Mouse (Mus musculus) kidney, postnatal 25 days (tissue): Measurements from ENCODE around the gene Med19.
"Not testable (repeated sequence)": the region's sequence is repeated elsewhere in the genome, so short reads cannot be mapped to it uniquely, and the experiment has no call there.

ENCODE experiments used
- DNase-seq, 2 experiments: peaks; one replicate each; pipeline ENCODE4 v3.0.0; 2021; ENCODE audit warnings: mixed read lengths in 2 of 2

Gene Med19

GRCm38 (mm10) chr2:84669828-84670568 is 8.2 kb upstream of the Med19 start:
- DNase-seq = peak; percentile 40 to 54

DNA sequence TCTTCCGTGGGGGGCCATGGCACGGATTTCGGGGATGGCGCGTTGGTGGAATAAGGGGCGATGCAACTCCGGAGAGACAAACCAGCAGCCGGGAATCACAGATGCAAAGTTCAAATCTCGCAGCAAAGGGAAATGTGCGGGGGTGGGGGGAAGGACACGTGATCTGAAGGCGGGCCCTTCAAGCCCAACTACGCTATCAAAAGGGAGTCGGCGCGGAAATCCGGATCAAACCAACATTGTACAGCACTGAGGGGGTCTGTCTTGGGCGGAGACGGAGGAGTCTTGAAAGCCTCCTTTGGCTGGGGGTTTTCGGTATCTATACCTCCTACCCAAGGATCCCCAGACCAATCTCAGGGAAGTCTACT is 7.7 kb upstream of the Med19 start, which contains the start of gene Selenoh:
Selenoh (minus strand) TSS at position 202 of the 365 bp plus-strand sequence.
- peak; percentile 87 to 88 for DNase-seq

DNA sequence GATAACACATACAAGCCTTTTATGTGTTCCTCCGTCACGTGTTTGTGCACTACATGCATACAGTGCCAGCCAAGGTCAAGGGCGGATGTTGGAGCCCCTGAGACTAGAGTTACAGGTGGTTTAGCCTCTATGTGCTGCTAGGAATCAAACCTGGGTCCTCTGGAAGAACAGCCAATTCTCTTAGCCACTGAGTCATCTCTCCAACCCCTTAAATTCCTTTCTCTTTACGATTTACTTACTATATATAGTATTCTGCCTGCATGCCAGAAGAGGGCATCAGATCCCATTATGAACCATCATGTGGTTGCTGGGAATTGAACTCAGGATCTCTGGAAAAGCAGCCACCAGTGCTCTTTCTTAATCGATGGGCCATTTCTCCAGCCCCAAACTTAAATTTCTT is 6.7 kb upstream of the Med19 start:
- DNase-seq = not testable (repeated sequence)

DNA sequence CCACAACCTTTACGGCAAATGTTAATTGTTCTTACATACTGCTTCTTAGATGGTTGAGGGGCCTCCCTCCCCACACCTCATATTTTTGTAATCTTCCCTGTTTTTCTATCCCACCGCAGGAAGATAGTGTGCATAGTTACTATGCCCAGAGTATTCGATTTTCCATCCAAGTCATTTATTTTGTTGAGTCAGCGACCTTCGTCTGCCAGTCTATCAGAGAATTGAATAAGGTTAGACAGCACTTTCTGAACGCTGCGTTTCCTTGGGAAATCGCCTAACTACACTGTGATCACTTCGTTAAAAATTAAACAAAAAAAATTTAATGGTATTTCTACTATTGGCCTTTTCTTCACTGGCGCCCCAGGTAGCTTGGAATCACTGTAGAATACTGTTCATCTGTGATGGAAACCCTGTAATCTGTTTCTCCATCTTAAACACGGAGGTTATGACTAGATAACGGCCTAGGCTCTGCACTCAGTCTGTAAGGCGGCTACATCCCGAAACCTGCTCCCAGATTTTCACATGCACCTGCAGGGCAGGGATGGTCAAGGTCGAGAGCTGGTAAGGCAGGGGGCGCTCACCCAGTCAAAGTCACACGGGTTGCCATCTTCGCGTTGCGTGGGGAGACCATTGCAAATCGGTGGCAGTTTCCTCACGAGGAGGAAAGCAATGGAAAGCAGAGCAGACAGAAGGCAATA is 783 bp upstream of the Med19 start:
- no peak for DNase-seq

DNA sequence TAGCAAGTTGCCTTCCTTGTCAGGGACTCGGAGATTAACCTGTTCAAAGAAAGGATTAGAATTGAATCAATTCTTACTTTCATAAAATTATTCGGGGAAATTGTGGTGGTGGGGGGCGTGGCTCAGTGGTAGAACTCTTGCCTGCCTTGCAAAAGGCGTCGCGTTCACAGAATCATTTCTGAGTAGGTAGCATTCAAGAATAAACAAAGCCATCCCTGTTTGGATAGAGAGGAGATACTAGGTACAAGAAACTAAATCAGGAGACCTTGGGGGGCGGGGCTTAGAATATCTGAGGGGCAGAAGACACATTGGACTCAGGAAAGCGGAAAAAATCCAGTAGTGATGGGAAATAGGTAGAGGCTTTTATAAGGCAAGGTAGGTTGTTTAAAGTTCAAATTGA is 814 bp downstream of the Med19 start, which contains the start of gene Tmx2:
Tmx2 (minus strand) TSS at position 125 of the 400 bp plus-strand sequence.
- no peak for DNase-seq

- DNase-seq = no peak
Observed at GRCm38 (mm10) chr2:84682605-84683183, 4.5 kb downstream of the Med19 start.

DNA sequence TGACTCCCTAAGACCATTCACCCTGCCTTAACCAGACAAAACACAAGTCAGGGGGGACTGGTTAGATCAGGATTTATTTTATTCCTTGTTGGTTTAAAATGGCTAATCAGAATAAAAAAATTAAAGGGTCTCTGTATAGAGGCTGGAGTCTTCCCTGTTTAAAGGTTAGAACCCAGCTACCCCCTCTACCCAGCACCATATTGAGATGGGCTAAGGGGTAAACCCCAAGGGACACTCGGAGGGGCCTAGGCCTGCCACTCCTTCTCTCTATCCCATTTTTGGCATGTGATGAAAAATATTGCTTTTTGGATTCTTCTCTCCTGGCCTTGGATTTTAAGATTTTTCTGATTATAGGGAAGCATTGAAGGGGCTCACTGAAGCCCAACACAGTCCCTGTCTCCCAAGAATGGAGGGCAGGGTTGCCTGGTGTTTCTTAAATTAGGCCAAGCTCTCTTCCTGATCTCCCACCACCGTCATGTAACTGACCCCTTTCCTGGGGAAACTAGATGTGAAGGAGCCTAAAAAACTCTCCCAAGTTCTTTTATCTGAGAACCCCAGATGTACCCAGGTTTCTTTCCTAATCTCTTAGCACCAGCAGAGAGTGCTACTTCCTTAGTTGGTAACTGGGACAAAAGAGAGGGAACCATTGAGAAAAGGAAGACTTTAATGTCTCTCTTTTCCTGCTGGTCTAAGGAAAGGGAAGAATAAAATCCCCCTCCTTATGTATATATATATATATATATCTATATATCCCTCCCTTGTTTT is 10.1 kb downstream of the Med19 start:
- DNase-seq = no peak

DNA sequence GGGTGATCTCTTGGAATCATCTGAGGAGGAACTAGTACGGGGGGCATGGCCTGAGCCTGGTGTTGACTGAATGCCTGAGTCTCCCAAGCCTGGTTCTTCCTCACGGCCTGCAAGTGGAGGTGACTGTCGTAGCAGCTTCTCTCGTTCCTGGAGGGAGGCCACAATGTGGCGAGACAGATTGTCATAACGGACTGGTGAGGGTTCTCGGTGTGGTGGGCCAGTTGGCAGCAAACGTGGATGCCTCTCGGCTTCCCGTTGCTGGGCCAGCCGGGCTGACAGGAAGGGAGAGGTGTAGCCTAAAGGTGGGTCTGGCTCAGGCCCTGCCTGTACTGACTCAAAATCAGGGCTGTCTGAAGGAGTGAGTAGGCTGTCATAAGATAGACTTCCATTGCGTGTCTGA is 11.8 kb downstream of the Med19 start:
- DNase-seq = no peak

GRCm38 (mm10) chr2:84695007-84695695 is 16.9 kb downstream of the Med19 start:
- no peak for DNase-seq

DNA sequence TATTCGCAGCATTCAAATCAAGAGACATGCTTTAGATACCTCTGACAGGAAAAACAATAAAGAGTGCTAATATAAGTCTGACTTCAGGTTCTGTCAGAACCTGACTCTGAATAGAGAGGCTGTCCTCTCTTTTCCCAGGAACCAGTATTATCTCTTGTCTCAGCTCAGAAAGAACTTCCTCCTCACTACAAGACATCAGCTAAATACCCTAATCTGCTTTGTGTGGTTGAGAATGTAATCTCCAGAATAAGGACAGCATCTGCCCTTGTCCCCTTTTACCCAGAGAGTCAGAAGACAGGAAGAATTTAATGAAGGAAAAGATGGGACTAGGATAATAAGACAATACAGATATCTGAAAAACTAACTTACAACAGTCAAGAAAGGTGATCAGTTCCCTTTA is 25.3 kb downstream of the Med19 start:
- no peak for DNase-seq

DNA sequence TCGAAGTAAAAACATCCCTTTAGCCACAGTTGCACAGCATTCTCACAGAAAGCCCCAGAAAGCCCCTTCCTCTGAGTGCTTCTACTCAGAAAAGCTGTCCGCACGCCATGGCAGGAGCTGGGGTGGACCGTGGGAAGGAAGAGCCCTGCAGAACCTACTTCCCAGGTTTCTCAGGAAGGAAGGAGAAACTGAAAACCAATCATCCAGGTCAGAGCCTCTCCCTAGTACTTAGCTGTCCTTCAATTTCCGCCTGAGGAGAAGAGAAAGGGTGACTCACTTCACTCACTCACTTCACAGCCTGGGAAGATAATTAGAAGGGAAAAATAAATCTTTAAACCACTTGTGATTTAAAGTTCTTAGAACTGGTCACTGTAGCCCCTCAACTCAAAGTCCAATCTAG is 26.1 kb downstream of the Med19 start:
- no peak for DNase-seq

GRCm38 (mm10) chr2:84705295-84705694 is 27.1 kb downstream of the Med19 start:
- no peak for DNase-seq

GRCm38 (mm10) chr2:84707523-84707922 is 29.3 kb downstream of the Med19 start:
- no peak for DNase-seq

- DNase-seq = no peak
Observed at GRCm38 (mm10) chr2:84711898-84712297, 33.7 kb downstream of the Med19 start.

DNA sequence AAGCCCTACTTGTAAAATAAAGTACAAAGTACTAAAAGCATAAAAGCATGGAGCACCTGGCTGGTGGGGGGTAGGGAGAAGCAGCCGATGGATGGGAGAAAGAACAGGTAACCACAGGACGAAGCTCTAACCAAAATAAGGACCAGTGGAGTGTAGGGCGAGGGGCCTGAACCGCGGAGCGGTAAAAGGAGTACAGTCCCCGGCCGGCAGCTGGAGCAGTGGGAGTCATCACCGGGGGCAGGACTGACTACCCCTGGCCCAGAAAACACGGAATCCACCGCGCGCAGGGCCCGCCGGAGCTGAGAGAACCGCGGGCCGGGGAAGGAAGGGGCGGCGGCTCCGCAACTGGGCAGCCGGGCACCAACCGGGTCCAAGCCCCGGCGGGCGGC is 36.2 kb downstream of the Med19 start:
- DNase-seq = no peak

- peak; percentile 98 to 100 for DNase-seq
Observed at GRCm38 (mm10) chr2:84714811-84715561, 36.8 kb downstream of the Med19 start, which contains the start of gene Zdhhc5. Zdhhc5 (minus strand) TSS chr2:84715180.

DNA sequence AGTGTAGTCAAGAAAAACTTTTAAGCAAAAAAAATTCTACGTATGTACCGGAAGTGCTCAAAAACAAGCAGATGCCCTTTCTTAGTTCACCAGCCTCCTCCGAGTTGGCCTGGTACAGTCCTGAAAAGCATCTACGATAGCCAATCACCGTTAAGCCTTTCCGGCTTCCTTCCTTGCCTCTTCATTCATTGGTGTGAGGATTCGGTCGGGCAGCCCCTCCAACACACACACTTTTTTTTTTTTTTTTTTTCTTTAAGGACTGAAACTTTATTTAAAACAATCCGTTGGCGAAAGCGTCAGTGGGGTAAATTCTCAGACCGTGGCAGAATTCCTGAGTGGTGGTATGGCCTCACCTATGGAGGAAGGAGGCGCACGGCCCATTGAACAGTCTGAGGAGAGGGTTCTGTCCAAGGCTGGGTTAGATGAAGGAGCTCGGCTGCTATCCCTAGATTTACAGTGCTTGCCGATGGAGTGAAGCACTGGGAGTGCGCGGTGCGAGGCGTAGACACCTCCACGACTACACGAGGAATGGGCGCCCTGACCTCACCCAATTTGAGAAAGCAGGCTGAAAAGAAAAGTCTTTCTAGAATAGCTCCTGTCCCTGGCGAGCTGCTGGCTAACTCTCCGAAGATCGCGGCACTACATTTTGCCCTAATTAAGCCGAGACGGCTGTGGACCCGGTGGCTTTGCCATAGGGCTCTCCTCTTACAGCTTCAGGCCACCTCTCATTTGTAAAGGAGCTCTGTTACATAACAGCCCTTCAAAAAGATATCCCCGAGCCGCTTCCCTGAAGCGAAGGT is 37.6 kb downstream of the Med19 start:
- DNase-seq = peak; percentile 85 to 95

GRCm38 (mm10) chr2:84716423-84717355 is 38.5 kb downstream of the Med19 start:
- DNase-seq = no peak

DNA sequence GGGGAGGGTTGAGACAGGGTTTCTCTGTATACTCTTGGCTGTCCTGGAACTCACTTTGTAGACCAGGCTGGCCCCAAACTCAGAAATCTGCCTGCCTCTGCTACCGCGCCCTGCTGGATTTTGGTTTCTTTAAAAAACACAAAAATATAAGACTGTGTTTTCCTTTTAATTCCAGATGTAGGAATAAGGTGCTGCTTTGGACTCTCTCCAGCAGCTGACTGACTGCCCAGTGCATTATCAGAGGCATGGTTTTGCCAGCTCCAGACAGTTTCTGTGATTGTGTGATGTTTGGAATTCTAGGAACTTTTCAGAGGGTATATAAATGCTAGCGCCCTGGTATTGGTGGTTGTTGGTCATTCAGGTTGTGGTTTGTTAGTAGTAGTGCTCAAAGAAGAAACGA is 39.2 kb downstream of the Med19 start:
- no peak for DNase-seq

DNA sequence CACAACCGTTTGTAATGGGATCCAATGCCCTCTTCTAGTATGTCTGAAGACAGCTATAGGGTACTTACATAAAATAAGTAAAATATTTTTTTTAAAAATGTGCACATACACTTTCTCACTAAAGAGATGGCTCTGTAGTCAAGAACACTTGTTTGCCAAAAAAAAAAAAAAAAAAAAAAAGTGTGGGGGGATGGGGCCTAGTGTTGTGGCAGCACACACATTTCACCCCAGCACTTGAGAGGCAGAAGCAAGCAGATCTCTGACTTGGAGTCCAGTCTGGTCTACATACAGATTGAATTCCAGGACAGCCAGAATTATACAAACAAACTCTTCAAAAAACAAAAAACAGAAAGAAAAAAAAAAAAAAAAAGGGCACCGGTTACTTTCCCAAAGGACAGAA is 42.5 kb downstream of the Med19 start:
- DNase-seq = no peak
